Mouse (Mus musculus) small intestine, adult 2 months (tissue): ENCODE data around the gene Trip6.

Source experiments
- CTCF ChIP-seq: fragments of 200-500 bp; IDR thresholded peaks from 2 replicates; pipeline ENCODE4 v1.5.1; 2012; ENCODE audit warnings: low read depth, mild to moderate bottlenecking, control low read depth, inconsistent platforms, low read length, moderate library complexity, mixed read lengths; ENCODE audit not compliant: insufficient replicate concordance, insufficient read length; ENCODE audit errors: extremely low read depth
- POLR2A ChIP-seq: fragments of 200-500 bp; IDR thresholded peaks from 2 replicates; pipeline ENCODE4 v1.6.1; 2012; ENCODE audit warnings: low read depth, mild to moderate bottlenecking, control low read depth, inconsistent platforms, low read length, moderate library complexity

- TF ChIP-seq CTCF (no peak), POLR2A (no peak)
Measured at GRCm38 (mm10) chr5:137354091-137354490, 39.9 kb upstream of the Trip6 start.
